Mouse (Mus musculus) small intestine, adult 2 months (tissue): Measurements from ENCODE around the gene Ufd1. TPM values are rescaled to one million over a fixed set of nuclear protein-coding genes. Genes with fewer than 3 reads are reported as not detected.

ENCODE experiments used
- H3K27ac ChIP-seq: fragments of 200-500 bp; 2 replicates; pipeline ENCODE4 v1.5.1; 2012; ENCODE audit warnings: low read depth, low read length, control low read depth, inconsistent platforms; ENCODE audit not compliant: insufficient read depth
- H3K27me3 ChIP-seq: fragments of 200-500 bp; 2 replicates; pipeline ENCODE4 v1.6.1; 2012; ENCODE audit warnings: mild to moderate bottlenecking, moderate library complexity, low read length, inconsistent platforms; ENCODE audit not compliant: control insufficient read depth, insufficient read depth
- H3K36me3 ChIP-seq: fragments of 200-500 bp; 2 replicates; pipeline ENCODE4 v1.6.1; 2012; ENCODE audit warnings: mild to moderate bottlenecking, low read length, control low read depth, inconsistent platforms; ENCODE audit not compliant: control insufficient read depth, insufficient read depth
- H3K4me1 ChIP-seq: fragments of 200-500 bp; 2 replicates; pipeline ENCODE4 v1.6.1; 2012; ENCODE audit warnings: low read length, inconsistent platforms, mixed read lengths; ENCODE audit not compliant: control insufficient read depth, insufficient read depth, insufficient read length
- H3K4me3 ChIP-seq: fragments of 200-500 bp; 2 replicates; pipeline ENCODE4 v1.5.1; 2012; ENCODE audit warnings: low read depth, mild to moderate bottlenecking, control low read depth, inconsistent platforms, low read length, moderate library complexity
- CTCF ChIP-seq: fragments of 200-500 bp; IDR thresholded peaks from 2 replicates; pipeline ENCODE4 v1.5.1; 2012; ENCODE audit warnings: low read depth, mild to moderate bottlenecking, control low read depth, inconsistent platforms, low read length, moderate library complexity, mixed read lengths; ENCODE audit not compliant: insufficient replicate concordance, insufficient read length; ENCODE audit errors: extremely low read depth
- POLR2A ChIP-seq: fragments of 200-500 bp; IDR thresholded peaks from 2 replicates; pipeline ENCODE4 v1.6.1; 2012; ENCODE audit warnings: low read depth, mild to moderate bottlenecking, control low read depth, inconsistent platforms, low read length, moderate library complexity
- WGBS: fragments of 180-500 bp; shearing (Covaris S2); methylation state at CpG from one replicate; pipeline ENCODE4 v1.1.7; 2018; 5-methylcytosine and 5-hydroxymethylcytosine counted together
- polyA plus RNA-seq: library from polyadenylated mRNA; depleted of rRNA; stranded (reverse); fragments of >200 nt; gene quantifications from 2 replicates; pipeline ENCODE4 v1.2.3, GENCODE M21; 2012; rRNA removed

Gene Ufd1
- polyA plus RNA-seq, 1 experiment = 11.4 TPM

DNA sequence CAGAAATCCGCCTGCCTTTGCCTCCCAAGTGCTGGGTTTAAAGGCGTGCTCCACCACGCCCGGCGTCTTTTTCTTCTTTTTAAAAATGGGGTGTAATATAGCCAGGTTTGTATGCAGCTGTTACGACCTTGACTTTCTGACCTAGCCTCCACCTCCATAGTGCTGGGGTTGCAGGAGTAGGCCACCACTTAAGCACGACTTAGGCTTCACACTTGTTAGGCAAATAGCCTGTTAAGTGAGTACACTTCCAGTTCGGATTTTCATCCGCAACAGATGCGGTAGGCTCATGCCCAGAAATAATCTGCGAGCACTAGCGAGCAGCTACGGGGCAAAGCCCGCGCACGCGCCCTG is 64.5 kb downstream of the Ufd1 start:
- no peak for TF ChIP-seq CTCF
- TF ChIP-seq POLR2A = no peak
- Histone ChIP-seq H3K4me1 (peaks cover 6% of the 10 kb centered on the region; the same call in 1 of the 2 replicates), H3K4me3 (peak overlapping the region; percentile 99), H3K36me3 (peaks cover 23% of the 10 kb centered on the region), H3K27ac (peak overlapping the region; percentile 31), H3K27me3 (no peaks in the 10 kb centered on the region)
- under 1% methylated on average over 17 of the region's 17 CpGs for WGBS

DNA sequence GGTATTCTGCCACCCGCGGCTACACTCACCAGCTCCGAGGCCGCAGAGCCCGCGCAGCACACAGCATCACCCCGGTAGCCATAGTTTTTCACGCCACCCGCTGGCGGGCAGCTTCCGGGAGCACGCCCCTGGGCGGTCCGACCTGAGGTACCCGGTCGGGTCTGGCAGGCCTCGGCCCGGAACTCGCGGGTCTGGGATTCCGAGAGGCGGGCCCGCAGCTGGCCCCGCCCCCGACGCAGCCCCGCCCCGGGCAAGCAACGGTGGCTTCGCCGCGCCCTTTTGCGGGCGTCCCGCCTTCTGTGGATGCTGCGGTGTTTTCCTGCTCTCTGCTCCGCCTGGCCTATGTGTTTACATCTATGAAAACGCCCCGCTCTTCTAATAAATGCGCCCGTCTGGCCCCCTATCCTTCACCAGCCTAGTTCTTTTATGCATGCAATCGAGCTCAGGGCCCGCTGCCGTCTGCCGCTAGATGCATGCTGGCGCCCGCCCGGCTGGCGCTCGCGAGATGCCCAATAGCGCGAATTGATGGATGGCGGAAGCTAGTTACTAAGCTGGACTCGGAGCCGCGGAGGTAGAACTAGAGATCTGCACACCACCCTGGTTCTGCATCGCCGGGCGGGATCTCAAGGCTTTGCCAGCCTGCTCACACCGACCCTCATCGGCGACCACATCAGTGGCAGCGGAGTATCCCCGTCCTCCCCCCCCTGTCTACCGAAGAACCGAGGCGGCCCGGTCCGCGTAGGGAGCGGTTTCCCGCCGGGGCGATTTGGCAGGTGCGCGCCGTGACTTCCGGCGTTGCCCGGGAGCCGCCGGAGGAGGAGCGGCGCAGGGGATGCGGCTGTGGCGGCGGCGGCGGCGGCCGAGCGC is 65.1 kb downstream of the Ufd1 start, which contains the start of the genes Mrpl40 and Hira:
Gene Mrpl40, minus strand, starts transcription at position 421 of the 867 bp plus-strand sequence.
Gene Hira, plus strand, starts transcription at position 596 of the 867 bp plus-strand sequence.
- TF ChIP-seq CTCF (no peak), POLR2A (peak; percentile 75)
- H3K36me3 ChIP-seq = peaks cover 16% of the 10 kb centered on the region
- H3K4me1 ChIP-seq = peaks cover 6% of the 10 kb centered on the region; the same call in 1 of the 2 replicates
- H3K27ac ChIP-seq = peak within 1 kb of the TSS; percentile 98
- no peaks in the 10 kb centered on the region for H3K27me3 ChIP-seq
- under 1% methylated on average over 93 of the region's 93 CpGs for WGBS
- peak within 1 kb of the TSS; percentile 99 for H3K4me3 ChIP-seq

DNA sequence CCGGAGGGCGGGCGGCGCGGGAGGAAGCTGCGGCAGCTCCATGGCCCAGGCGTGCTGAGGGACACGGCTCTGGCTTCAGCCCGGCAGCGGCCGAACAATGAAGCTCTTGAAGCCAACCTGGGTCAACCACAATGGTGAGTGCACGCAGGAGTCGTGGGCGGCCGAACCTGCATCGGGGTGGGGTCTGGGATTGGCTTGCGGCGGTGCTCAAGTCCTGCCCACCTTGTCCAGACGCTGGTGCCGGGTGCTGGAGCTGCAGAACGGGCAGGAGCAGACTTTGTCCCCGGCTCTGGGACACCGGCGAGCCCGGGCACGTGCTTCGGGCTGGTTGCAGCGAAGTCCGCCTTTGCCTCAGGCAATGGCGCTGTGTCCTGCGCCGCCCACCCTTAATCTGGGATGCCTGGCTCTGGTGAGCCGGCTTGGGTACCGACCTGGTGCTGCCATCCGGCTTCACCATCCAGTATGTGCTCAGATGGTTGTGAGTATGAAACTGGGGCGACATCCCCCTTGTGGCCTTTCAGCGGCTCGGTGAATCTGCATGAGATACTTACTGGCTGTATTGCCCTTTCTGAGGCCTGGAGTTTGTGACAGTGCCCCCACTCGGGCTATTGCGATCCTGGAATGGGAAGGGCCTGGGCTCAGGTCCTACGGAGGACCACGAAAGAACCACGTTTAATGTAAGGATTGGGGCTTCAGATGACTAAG is 66.0 kb downstream of the Ufd1 start:
- H3K4me1 ChIP-seq = peaks cover 6% of the 10 kb centered on the region; the same call in 1 of the 2 replicates
- WGBS = under 1% methylated on average over 37 of the region's 43 CpGs
- TF ChIP-seq POLR2A = no peak
- peak; percentile 42; the same call in 1 of the 2 replicates for TF ChIP-seq CTCF
- H3K4me3 ChIP-seq = peak overlapping the region; percentile 99
- no peaks in the 10 kb centered on the region for H3K27me3 ChIP-seq
- peak overlapping the region; percentile 76 for H3K27ac ChIP-seq
- peaks cover 12% of the 10 kb centered on the region for H3K36me3 ChIP-seq

DNA sequence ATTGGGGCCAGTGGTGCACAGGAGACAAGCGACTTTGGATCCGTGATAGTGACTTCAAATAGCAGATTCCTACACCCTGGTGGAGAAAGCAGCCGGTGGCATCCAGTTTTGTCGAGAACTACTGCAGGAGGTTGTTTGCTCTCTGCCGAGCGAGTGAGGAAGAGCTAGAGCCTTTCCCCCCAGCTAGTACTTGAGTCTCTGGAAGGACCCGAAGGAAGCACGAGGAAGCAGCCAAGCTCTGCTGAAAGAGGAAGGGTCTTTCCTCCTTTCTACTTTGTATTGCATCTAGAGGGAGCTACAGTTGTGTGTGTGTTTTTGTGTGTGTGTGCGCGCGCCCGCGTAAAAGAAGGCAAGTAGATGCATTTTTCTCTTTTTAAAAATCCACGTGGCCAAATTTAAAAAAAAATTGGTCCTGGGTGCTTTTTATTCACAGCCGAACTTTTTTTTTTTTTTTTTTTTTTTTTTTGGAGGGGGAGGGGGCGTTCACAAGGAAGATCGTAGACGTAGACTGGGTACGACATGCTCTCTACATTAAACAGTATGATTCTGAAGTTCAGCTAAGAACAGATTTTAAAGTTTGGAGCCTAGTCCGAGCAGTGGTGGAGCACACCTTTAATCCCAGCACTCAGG is 66.6 kb downstream of the Ufd1 start:
- H3K36me3 ChIP-seq = peaks cover 8% of the 10 kb centered on the region
- no peaks in the 10 kb centered on the region for H3K27me3 ChIP-seq
- TF ChIP-seq POLR2A = no peak
- TF ChIP-seq CTCF = no peak
- H3K27ac ChIP-seq = peak overlapping the region; percentile 76
- H3K4me3 ChIP-seq = peak overlapping the region; percentile 99
- peaks cover 6% of the 10 kb centered on the region; the same call in 1 of the 2 replicates for H3K4me1 ChIP-seq
- 11% methylated on average over 20 of the region's 20 CpGs for WGBS

DNA sequence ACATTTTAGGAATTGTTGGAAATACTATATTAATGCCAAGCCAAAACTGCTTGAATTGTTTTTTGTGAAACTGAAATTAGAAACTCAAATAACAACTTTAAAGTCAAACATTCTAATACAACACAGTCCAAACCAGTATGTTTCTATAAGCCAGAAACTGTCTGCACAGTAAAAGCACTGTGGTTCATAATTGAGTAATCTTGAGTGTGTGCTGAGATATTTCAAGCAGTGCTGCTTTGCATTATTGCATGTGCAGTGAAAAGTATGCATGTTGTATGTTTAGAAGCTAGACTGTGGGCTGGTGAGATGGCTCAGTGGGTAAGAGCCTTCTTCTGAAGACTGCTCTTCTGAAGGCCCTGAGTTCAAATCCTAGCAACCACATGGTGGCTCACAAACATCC is 72.5 kb downstream of the Ufd1 start:
- TF ChIP-seq CTCF = no peak
- no peak for TF ChIP-seq POLR2A
- Histone ChIP-seq H3K27me3 (no peaks in the 10 kb centered on the region), H3K4me3 (no peak overlapping the region)

More for the DNA sequence above, 72.5 kb downstream of the Ufd1 start:
- H3K36me3 ChIP-seq = no peaks in the 10 kb centered on the region
- no peaks in the 10 kb centered on the region; the same call in 1 of the 2 replicates for H3K4me1 ChIP-seq
- no peak overlapping the region for H3K27ac ChIP-seq

Other genes with a start within 250 kb of the Ufd1 start
- 2.6 and 8.3 TPM in 2 replicates for gene Tbx1, start 221.1 kb upstream of the Ufd1 start, polyA plus RNA-seq
- 35.8 and 580 TPM in 2 replicates for gene Gp1bb, start 189.4 kb upstream of the Ufd1 start, polyA plus RNA-seq
- 22.7 and 156 TPM in 2 replicates for gene Gm49601, start 185.4 kb upstream of the Ufd1 start, polyA plus RNA-seq
- 64.1 and 381 TPM in 2 replicates for gene Sept5, start 181.8 kb upstream of the Ufd1 start, polyA plus RNA-seq
- gene Cldn5, start 34.9 kb upstream of the Ufd1 start, polyA plus RNA-seq = 14.1 and 24.9 TPM in 2 replicates
- 4.3 and 6.6 TPM in 2 replicates for gene Cdc45, start 208 bp downstream of the Ufd1 start, polyA plus RNA-seq
- 33.6 and 49.8 TPM in 2 replicates for gene 2510002D24Rik, start 24.8 kb downstream of the Ufd1 start, polyA plus RNA-seq
- not detected in 2 replicates for gene Gm28539, start 24.8 kb downstream of the Ufd1 start, polyA plus RNA-seq
- 6.9 and 8.2 TPM in 2 replicates for gene Mrpl40, start 65.1 kb downstream of the Ufd1 start, polyA plus RNA-seq
- gene Hira, start 65.3 kb downstream of the Ufd1 start, polyA plus RNA-seq = 22.5 and 49.3 TPM in 2 replicates